Mouse (Mus musculus) embryonic facial prominence, embryonic 12.5 days (tissue): ENCODE results near the gene Ubxn1. TPM values are rescaled to one million over a fixed set of nuclear protein-coding genes. Genes with fewer than 3 reads are reported as not detected.
A peak's percentile ranks its signal among the peaks of the same experiment; 100 is the strongest.

ENCODE experiments used
- ATAC-seq: fragments of 200-750 bp; cut with Nextera tagmentation; 2 replicates; pipeline ENCODE4 v1.8.0; 2017; ENCODE audit not compliant: insufficient number of reproducible peaks, insufficient read depth, low FRiP score, low TSS enrichment
- H3K27ac ChIP-seq: fragments of 300-500 bp; sonication (generic); 2 replicates; pipeline ENCODE4 v1.5.1; 2016; ENCODE audit warnings: mild to moderate bottlenecking
- H3K27me3 ChIP-seq: fragments of 300-500 bp; sonication (generic); 2 replicates; pipeline ENCODE4 v1.6.1; 2016; ENCODE audit warnings: mild to moderate bottlenecking, moderate library complexity
- H3K36me3 ChIP-seq: fragments of 300-500 bp; sonication (generic); 2 replicates; pipeline ENCODE4 v1.6.1; 2016; ENCODE audit warnings: mild to moderate bottlenecking
- H3K4me1 ChIP-seq: fragments of 300-500 bp; sonication (generic); 2 replicates; pipeline ENCODE4 v1.6.1; 2016
- H3K4me2 ChIP-seq: fragments of 300-500 bp; sonication (generic); replicated peaks from 2 replicates; pipeline ENCODE4 v1.6.1; 2016; ENCODE audit warnings: mild to moderate bottlenecking, moderate library complexity
- H3K4me3 ChIP-seq: fragments of 300-500 bp; sonication (generic); 2 replicates; pipeline ENCODE4 v1.5.1; 2016; ENCODE audit warnings: mild to moderate bottlenecking
- H3K9ac ChIP-seq: fragments of 300-500 bp; sonication (generic); 2 replicates; pipeline ENCODE4 v1.6.1; 2016; ENCODE audit warnings: mild to moderate bottlenecking, moderate library complexity
- H3K9me3 ChIP-seq: fragments of 300-500 bp; sonication (generic); 2 replicates; pipeline ENCODE4 v1.6.1; 2016; ENCODE audit warnings: mild to moderate bottlenecking, moderate library complexity
- WGBS: fragments of 180-500 bp; shearing (Covaris S2); methylation state at CpG from one replicate; pipeline ENCODE4 v1.1.7; 2016; 5-methylcytosine and 5-hydroxymethylcytosine counted together
- polyA plus RNA-seq: library from polyadenylated mRNA; unstranded; fragments of >200 nt; fragmentation: Nextera tagmentation; extraction: Ambion mirVana; gene quantifications from 2 replicates; pipeline ENCODE4 v1.2.1, GENCODE M21; 2016

The Ubxn1 gene
- polyA plus RNA-seq, 1 experiment from 2014 or later, result 189 TPM

GRCm38 (mm10) chr19:8839908-8840791, 31.1 kb upstream of the Ubxn1 start:
- Histone ChIP-seq H3K4me1 (peaks cover 31% of the 10 kb centered on the region), H3K4me2 (peak overlapping the region; percentile 79), H3K36me3 (peaks cover 12% of the 10 kb centered on the region; the same call in 1 of the 2 replicates), H3K9me3 (no peaks in the 10 kb centered on the region), H3K27ac (0 out of 2 replicates have a peak overlapping the region, but pooled peaks have one; percentile 11), H3K4me3 (peak overlapping the region; percentile 42), H3K27me3 (no peaks in the 10 kb centered on the region), H3K9ac (peak overlapping the region; percentile 34)
- ATAC-seq, result peak; percentile 8; the same call in 1 of the 2 replicates
- 21% methylated on average over 29 of the region's 29 CpGs for WGBS

DNA sequence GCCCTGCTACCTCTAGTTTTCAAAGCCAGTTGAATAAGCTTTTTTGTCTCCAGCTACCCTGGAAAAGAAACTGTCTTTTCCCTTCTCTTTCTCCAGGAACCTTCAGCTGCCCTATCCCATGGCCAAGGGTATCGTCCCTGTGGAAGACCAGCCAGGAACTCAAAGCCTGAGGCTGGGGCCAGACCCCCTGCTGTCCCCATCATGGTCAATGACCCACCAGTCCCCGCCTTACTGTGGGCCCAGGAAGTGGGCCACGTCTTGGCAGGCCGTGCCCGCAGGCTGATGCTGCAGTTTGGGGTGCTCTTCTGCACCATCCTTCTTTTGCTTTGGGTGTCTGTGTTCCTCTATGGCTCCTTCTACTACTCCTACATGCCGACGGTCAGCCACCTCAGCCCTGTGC, 30.3 kb upstream of the Ubxn1 start:
- Histone ChIP-seq H3K4me2 (peak overlapping the region; percentile 79), H3K9ac (0 out of 2 replicates have a peak overlapping the region, but pooled peaks have one; percentile 34), H3K4me1 (peaks cover 31% of the 10 kb centered on the region), H3K36me3 (peaks cover 6% of the 10 kb centered on the region; the same call in 1 of the 2 replicates), H3K27me3 (no peaks in the 10 kb centered on the region), H3K9me3 (no peaks in the 10 kb centered on the region), H3K27ac (no peak overlapping the region), H3K4me3 (no peak overlapping the region)
- WGBS, result 93% methylated on average over 7 of the region's 7 CpGs
- ATAC-seq, result no peak

GRCm38 (mm10) chr19:8842961-8843360, 28.3 kb upstream of the Ubxn1 start:
- Histone ChIP-seq H3K4me3 (no peak overlapping the region), H3K4me1 (peaks cover 30% of the 10 kb centered on the region), H3K4me2 (no peak overlapping the region), H3K27ac (no peak overlapping the region), H3K9ac (no peak overlapping the region), H3K36me3 (peaks cover 25% of the 10 kb centered on the region), H3K27me3 (no peaks in the 10 kb centered on the region), H3K9me3 (no peaks in the 10 kb centered on the region)
- no peak for ATAC-seq
- whole genome bisulfite sequencing, result 88% methylated on average over 6 of the region's 6 CpGs

DNA sequence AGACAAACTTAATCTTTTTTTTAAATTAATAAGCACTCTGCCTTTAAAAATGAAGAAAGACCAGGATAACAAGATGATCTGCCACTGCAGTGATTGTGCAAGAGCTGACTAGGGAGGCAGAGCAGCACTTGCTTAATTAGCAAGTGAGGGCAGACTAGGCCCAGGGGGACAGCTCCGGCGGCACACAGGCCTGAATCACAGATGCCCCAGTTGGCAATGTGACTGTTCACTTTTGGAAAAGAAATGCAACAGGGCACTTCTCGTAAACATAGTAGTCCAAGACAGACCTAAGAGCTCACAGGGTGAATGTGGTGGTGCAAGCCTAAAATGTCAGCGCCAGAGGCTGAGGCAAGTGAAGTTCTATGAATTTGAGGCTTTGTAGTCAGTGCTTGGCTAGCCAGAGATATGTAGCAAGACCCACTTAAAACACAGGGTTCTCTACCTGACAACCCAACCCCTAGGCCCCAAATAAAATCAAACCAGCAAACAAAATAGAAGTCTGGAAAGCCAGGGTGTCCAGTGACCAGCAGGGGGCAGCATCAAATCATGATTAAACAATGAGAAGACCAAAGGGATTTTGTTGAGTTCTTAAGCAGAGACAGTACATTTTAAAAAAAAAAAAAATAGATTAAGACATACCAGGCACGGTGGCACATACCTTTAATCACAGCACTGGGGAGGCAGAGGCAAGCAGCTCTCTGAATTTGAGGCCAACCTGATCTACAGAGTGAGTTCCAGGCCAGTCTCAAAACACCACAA, 26.7 kb upstream of the Ubxn1 start:
- H3K9ac ChIP-seq, result no peak overlapping the region
- peaks cover 16% of the 10 kb centered on the region for H3K4me1 ChIP-seq
- H3K4me2 ChIP-seq, result no peak overlapping the region
- H3K36me3 ChIP-seq, result peaks cover 25% of the 10 kb centered on the region
- ATAC-seq, result no peak
- no peak overlapping the region for H3K4me3 ChIP-seq
- 61% methylated on average over 5 of the region's 5 CpGs for WGBS
- H3K27ac ChIP-seq, result no peak overlapping the region
- H3K27me3 ChIP-seq, result no peaks in the 10 kb centered on the region
- H3K9me3 ChIP-seq, result no peaks in the 10 kb centered on the region

- Histone ChIP-seq H3K9me3 (no peaks in the 10 kb centered on the region), H3K27me3 (no peaks in the 10 kb centered on the region), H3K4me1 (peaks cover 3% of the 10 kb centered on the region; the same call in 1 of the 2 replicates), H3K4me2 (no peak overlapping the region), H3K4me3 (no peak overlapping the region), H3K36me3 (peaks cover 20% of the 10 kb centered on the region), H3K9ac (no peak overlapping the region), H3K27ac (no peak overlapping the region)
- 68% methylated on average over 5 of the region's 5 CpGs for WGBS
- ATAC-seq, result no peak
These were observed 22.9 kb upstream of the Ubxn1 start for GRCm38 (mm10) chr19:8848356-8848755.

GRCm38 (mm10) chr19:8850402-8850901, 20.8 kb upstream of the Ubxn1 start, which contains the start of gene Lrrn4cl:
Gene Lrrn4cl (plus strand): TSS chr19:8850768.
- no peaks in the 10 kb centered on the region for H3K9me3 ChIP-seq
- H3K4me3 ChIP-seq, result no peak within 1 kb of the TSS
- 16% methylated on average over 7 of the region's 7 CpGs for WGBS
- peak; percentile 70 for ATAC-seq
- no peak within 1 kb of the TSS for H3K9ac ChIP-seq
- no peaks in the 10 kb centered on the region for H3K27me3 ChIP-seq
- peak within 1 kb of the TSS; percentile 6; the same call in 1 of the 2 replicates for H3K4me2 ChIP-seq
- H3K27ac ChIP-seq, result peak within 1 kb of the TSS; percentile 65
- H3K4me1 ChIP-seq, result peaks cover 3% of the 10 kb centered on the region; the same call in 1 of the 2 replicates
- H3K36me3 ChIP-seq, result peaks cover 20% of the 10 kb centered on the region

GRCm38 (mm10) chr19:8851639-8852038, 19.7 kb upstream of the Ubxn1 start:
- H3K27ac ChIP-seq, result no peak overlapping the region
- WGBS, result 60% methylated on average over 7 of the region's 7 CpGs
- H3K27me3 ChIP-seq, result no peaks in the 10 kb centered on the region
- no peak overlapping the region for H3K4me2 ChIP-seq
- H3K4me3 ChIP-seq, result no peak overlapping the region
- H3K36me3 ChIP-seq, result peaks cover 13% of the 10 kb centered on the region
- H3K4me1 ChIP-seq, result peaks cover 3% of the 10 kb centered on the region; the same call in 1 of the 2 replicates
- H3K9ac ChIP-seq, result no peak overlapping the region
- H3K9me3 ChIP-seq, result no peaks in the 10 kb centered on the region
- ATAC-seq, result no peak

GRCm38 (mm10) chr19:8852236-8852928, 18.9 kb upstream of the Ubxn1 start:
- Histone ChIP-seq H3K4me2 (no peak overlapping the region), H3K4me1 (peaks cover 3% of the 10 kb centered on the region; the same call in 1 of the 2 replicates), H3K4me3 (no peak overlapping the region), H3K27me3 (no peaks in the 10 kb centered on the region), H3K36me3 (peaks cover 6% of the 10 kb centered on the region; the same call in 1 of the 2 replicates), H3K9me3 (no peaks in the 10 kb centered on the region), H3K27ac (no peak overlapping the region), H3K9ac (no peak overlapping the region)
- no peak for ATAC-seq
- WGBS, result 59% methylated on average over 10 of the region's 10 CpGs

DNA sequence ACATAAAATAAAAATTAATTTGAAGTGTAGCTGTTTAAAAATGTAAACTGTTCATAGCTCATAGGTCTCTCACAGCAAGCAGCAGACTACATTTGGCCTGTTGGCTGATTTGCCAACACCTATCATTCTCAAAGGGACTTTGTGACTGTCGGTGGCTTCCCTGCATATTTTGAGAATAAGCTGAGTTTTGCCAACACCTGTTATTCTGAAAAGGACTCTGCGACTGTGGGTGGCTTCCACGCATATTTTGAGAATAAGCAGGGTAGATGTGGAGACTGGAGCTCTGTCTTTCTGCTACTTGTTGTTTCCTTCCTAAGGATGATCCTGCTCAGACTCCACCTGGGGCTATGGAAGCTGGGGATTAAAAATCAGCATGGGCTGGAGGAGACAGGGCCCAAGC, 18.2 kb upstream of the Ubxn1 start:
- WGBS, result 86% methylated on average over 3 of the region's 3 CpGs
- Histone ChIP-seq H3K4me3 (no peak overlapping the region), H3K4me2 (no peak overlapping the region), H3K36me3 (no peaks in the 10 kb centered on the region), H3K27me3 (no peaks in the 10 kb centered on the region), H3K27ac (no peak overlapping the region), H3K9me3 (no peaks in the 10 kb centered on the region), H3K9ac (no peak overlapping the region), H3K4me1 (peaks cover 3% of the 10 kb centered on the region; the same call in 1 of the 2 replicates)
- ATAC-seq, result no peak

DNA sequence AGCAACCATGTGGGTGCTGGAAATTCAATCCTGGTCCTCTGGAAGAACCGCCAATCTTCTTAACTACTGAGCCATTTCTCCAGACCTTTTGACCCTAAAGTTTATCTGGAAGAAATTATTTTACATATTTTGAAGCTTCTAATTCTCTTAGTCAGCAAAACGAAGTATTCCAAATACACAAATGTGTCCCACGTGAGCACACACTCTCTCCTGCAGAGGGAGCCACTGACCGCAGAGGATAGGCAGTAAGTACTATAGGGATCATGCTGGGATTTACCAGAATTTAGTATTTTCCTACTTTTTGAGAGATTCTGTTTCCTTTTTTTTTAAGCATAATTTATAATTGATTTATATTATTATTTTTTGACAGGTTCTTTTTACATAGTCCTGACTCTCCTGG, 13.6 kb upstream of the Ubxn1 start:
- H3K27ac ChIP-seq, result no peak overlapping the region
- H3K36me3 ChIP-seq, result no peaks in the 10 kb centered on the region
- no peaks in the 10 kb centered on the region for H3K4me1 ChIP-seq
- no peak overlapping the region for H3K4me3 ChIP-seq
- no peak overlapping the region for H3K4me2 ChIP-seq
- no peak overlapping the region for H3K9ac ChIP-seq
- WGBS, result 40% methylated on average over 4 of the region's 4 CpGs
- no peaks in the 10 kb centered on the region for H3K27me3 ChIP-seq
- no peaks in the 10 kb centered on the region for H3K9me3 ChIP-seq
- ATAC-seq, result no peak

GRCm38 (mm10) chr19:8859018-8859417, 12.3 kb upstream of the Ubxn1 start:
- Histone ChIP-seq H3K27me3 (no peaks in the 10 kb centered on the region), H3K4me1 (no peaks in the 10 kb centered on the region), H3K4me3 (no peak overlapping the region), H3K36me3 (no peaks in the 10 kb centered on the region), H3K9me3 (no peaks in the 10 kb centered on the region), H3K27ac (no peak overlapping the region), H3K9ac (no peak overlapping the region), H3K4me2 (no peak overlapping the region)
- no peak for ATAC-seq
- 11% methylated on average over 1 of the region's 1 CpGs for WGBS
